Mouse (Mus musculus) stomach, embryonic 15.5 days (tissue): Measurements from ENCODE around the gene Slc24a3. TPM values are rescaled to one million over a fixed set of nuclear protein-coding genes. Genes with fewer than 3 reads are reported as not detected.

Experiments used
- ATAC-seq: fragments of 200-750 bp; cut with Nextera tagmentation; 2 replicates; pipeline ENCODE4 v1.8.0; 2017; ENCODE audit warnings: low read depth, moderate number of reproducible peaks, moderate TSS enrichment; ENCODE audit not compliant: insufficient read depth, low FRiP score
- H3K27ac ChIP-seq: fragments of 300-500 bp; sonication (generic); 2 replicates; pipeline ENCODE4 v1.5.1; 2015; ENCODE audit warnings: mild to moderate bottlenecking, inconsistent platforms
- H3K27me3 ChIP-seq: fragments of 300-500 bp; sonication (generic); replicated peaks from 2 replicates; pipeline ENCODE4 v1.6.1; 2015; ENCODE audit warnings: inconsistent platforms
- H3K36me3 ChIP-seq: fragments of 300-500 bp; sonication (generic); 2 replicates; pipeline ENCODE4 v1.6.1; 2015; ENCODE audit warnings: inconsistent platforms
- H3K4me1 ChIP-seq: fragments of 300-500 bp; sonication (generic); 2 replicates; pipeline ENCODE4 v1.6.1; 2015; ENCODE audit warnings: inconsistent platforms
- H3K4me2 ChIP-seq: fragments of 300-500 bp; sonication (generic); 2 replicates; pipeline ENCODE4 v1.6.1; 2015; ENCODE audit warnings: mild to moderate bottlenecking, inconsistent platforms
- H3K4me3 ChIP-seq: fragments of 300-500 bp; sonication (generic); replicated peaks from 2 replicates; pipeline ENCODE4 v1.5.1; 2015; ENCODE audit warnings: inconsistent platforms
- H3K9ac ChIP-seq: fragments of 300-500 bp; sonication (generic); 2 replicates; pipeline ENCODE4 v1.6.1; 2015; ENCODE audit warnings: inconsistent platforms
- H3K9me3 ChIP-seq: fragments of 300-500 bp; sonication (generic); 2 replicates; pipeline ENCODE4 v1.6.1; 2016; ENCODE audit warnings: inconsistent platforms
- WGBS: fragments of 180-500 bp; shearing (Covaris S2); methylation state at CpG from one replicate; pipeline ENCODE4 v1.1.7; 2015; 5-methylcytosine and 5-hydroxymethylcytosine counted together
- polyA plus RNA-seq: library from polyadenylated mRNA; unstranded; fragments of >200 nt; fragmentation: Nextera tagmentation; extraction: Ambion mirVana; gene quantifications from 2 replicates; pipeline ENCODE4 v1.2.1, GENCODE M21; 2015

Gene Slc24a3
- polyA plus RNA-seq, 1 experiment from 2014 or later, result 5.4 TPM

DNA sequence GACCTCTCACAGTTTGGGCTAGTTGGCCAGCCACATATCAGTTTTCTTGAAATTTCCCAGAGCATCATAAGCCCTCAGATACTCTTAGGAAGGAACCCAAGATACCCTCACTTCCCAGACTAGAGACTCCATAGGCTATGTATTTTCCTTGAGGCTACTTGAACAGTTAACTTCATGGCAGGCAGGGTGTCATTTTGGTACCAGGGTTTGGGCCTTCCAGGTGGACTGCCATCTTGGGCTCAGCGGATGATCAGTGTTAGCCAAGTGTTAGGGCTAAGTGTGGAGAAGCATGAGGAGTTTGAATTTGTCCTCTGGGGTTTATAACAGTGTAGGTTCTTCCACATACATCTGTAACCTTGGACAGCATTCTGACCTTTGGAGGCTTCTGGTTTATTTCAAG lies 124.6 kb downstream of the Slc24a3 start:
- Histone ChIP-seq H3K36me3 (no peaks in the 10 kb centered on the region), H3K4me2 (no peak overlapping the region), H3K27ac (no peak overlapping the region), H3K9me3 (no peaks in the 10 kb centered on the region), H3K4me3 (no peak overlapping the region), H3K9ac (no peak overlapping the region), H3K4me1 (no peaks in the 10 kb centered on the region), H3K27me3 (no peaks in the 10 kb centered on the region)
- no peak for ATAC-seq
- 88% methylated on average over 1 of the region's 1 CpGs for WGBS

GRCm38 (mm10) chr2:145292816-145293215 lies 125.3 kb downstream of the Slc24a3 start:
- Histone ChIP-seq H3K27me3 (no peaks in the 10 kb centered on the region), H3K9ac (no peak overlapping the region), H3K27ac (no peak overlapping the region), H3K4me1 (no peaks in the 10 kb centered on the region), H3K9me3 (no peaks in the 10 kb centered on the region), H3K4me2 (no peak overlapping the region), H3K36me3 (no peaks in the 10 kb centered on the region), H3K4me3 (no peak overlapping the region)
- WGBS, result 27% methylated on average over 1 of the region's 1 CpGs
- ATAC-seq, result no peak

GRCm38 (mm10) chr2:145296906-145297305 lies 129.4 kb downstream of the Slc24a3 start:
- no peaks in the 10 kb centered on the region for H3K36me3 ChIP-seq
- H3K4me3 ChIP-seq, result no peak overlapping the region
- no peak overlapping the region for H3K4me2 ChIP-seq
- H3K9ac ChIP-seq, result no peak overlapping the region
- ATAC-seq, result no peak
- 75% methylated on average over 1 of the region's 1 CpGs for WGBS
- H3K27me3 ChIP-seq, result no peaks in the 10 kb centered on the region
- no peaks in the 10 kb centered on the region for H3K4me1 ChIP-seq
- H3K27ac ChIP-seq, result no peak overlapping the region
- no peaks in the 10 kb centered on the region for H3K9me3 ChIP-seq

DNA sequence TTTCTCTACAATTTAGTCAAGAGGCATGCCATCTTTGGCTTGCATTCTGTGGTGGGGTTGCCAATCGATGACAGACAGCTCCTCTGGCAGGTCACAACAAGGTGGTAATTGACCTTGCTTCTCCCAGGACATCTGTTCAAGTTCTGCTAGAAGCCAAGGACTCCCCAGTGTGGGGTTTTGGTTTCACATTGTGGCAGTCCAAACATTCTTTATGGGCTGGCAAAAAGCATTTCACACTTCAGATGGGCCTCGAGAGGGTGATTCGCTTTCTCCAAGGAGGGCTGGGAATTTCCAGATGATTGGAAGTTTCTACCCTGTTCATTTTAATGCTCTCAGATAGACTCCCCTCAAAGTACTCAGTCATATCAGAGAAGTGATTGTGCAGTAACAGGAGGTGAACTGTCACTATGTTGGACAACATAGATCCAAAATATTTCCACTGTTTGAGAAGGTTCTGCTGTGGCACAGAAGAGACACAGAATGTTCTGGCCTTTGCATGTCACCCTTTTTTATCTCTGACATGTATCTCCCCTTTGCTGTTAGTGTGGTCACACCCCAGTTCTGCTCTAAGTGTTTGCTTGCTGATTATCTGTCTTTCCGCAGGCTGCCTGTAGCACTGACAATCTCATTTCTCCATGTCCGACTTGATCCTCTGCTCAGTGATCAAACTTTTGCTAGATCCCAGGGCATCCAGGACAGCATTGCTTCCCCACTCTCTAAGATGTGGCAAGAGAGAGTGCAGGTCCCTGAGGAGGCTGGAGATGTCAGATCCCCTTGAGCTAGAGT lies 132.6 kb downstream of the Slc24a3 start:
- Histone ChIP-seq H3K36me3 (no peaks in the 10 kb centered on the region), H3K27ac (no peak overlapping the region), H3K4me1 (no peaks in the 10 kb centered on the region), H3K9me3 (no peaks in the 10 kb centered on the region), H3K4me3 (no peak overlapping the region), H3K4me2 (no peak overlapping the region), H3K9ac (no peak overlapping the region), H3K27me3 (no peaks in the 10 kb centered on the region)
- no peak for ATAC-seq
- 73% methylated on average over 5 of the region's 5 CpGs for WGBS

DNA sequence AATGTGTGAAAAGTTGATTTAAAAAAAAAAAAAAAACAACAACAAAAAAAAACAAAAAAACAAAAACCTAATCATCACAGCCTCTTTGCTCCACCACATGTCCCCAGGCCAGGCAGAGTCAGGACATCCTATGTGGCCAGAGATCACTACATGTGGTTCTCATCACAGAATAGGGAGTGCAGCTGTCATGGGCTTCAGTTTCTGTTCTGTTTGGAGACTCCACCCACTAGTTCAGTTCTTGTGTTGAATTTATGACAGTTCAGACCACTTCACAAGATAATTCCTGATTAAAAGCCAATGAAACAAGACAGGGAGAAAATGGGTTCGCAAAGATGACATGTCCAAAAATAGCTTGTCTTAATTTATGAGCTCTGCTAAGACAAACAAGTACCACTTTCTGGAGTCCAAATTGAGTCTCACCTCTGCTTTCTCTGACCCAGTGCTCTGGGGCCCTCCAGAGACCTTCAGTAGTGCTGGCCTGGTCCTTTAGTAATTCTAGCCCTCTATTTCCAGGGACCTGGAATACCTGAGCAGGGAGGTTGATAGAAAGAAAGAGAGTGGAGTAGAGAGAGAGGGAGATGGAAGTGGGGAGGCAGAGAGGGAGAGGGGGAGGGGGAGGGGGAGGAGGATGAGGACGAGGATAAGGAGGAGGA lies 139.8 kb downstream of the Slc24a3 start:
- H3K36me3 ChIP-seq, result no peaks in the 10 kb centered on the region
- H3K9me3 ChIP-seq, result no peaks in the 10 kb centered on the region
- ATAC-seq, result no peak
- H3K4me1 ChIP-seq, result no peaks in the 10 kb centered on the region
- H3K4me2 ChIP-seq, result no peak overlapping the region
- no peaks in the 10 kb centered on the region for H3K27me3 ChIP-seq
- H3K9ac ChIP-seq, result no peak overlapping the region
- no peak overlapping the region for H3K27ac ChIP-seq
- no peak overlapping the region for H3K4me3 ChIP-seq
- WGBS, result 27% methylated on average over 2 of the region's 2 CpGs

GRCm38 (mm10) chr2:145318916-145319315 lies 151.4 kb downstream of the Slc24a3 start:
- no peak overlapping the region for H3K4me2 ChIP-seq

GRCm38 (mm10) chr2:145321287-145321686 lies 153.7 kb downstream of the Slc24a3 start:
- no peaks in the 10 kb centered on the region for H3K27me3 ChIP-seq
- no peak for ATAC-seq

More at GRCm38 (mm10) chr2:145318916-145319315, 151.4 kb downstream of the Slc24a3 start:
- no peak for ATAC-seq
- Histone ChIP-seq H3K27me3 (no peaks in the 10 kb centered on the region), H3K4me1 (no peaks in the 10 kb centered on the region), H3K27ac (no peak overlapping the region), H3K4me3 (no peak overlapping the region), H3K36me3 (no peaks in the 10 kb centered on the region), H3K9ac (no peak overlapping the region), H3K9me3 (no peaks in the 10 kb centered on the region)
- WGBS, result 33% methylated on average over 2 of the region's 2 CpGs

GRCm38 (mm10) chr2:145321755-145322154 lies 154.2 kb downstream of the Slc24a3 start:
- Histone ChIP-seq H3K36me3 (no peaks in the 10 kb centered on the region), H3K4me1 (no peaks in the 10 kb centered on the region), H3K27me3 (no peaks in the 10 kb centered on the region), H3K4me2 (no peak overlapping the region), H3K4me3 (no peak overlapping the region), H3K9me3 (no peaks in the 10 kb centered on the region), H3K27ac (no peak overlapping the region), H3K9ac (no peak overlapping the region)
- no peak for ATAC-seq

More at GRCm38 (mm10) chr2:145321287-145321686, 153.7 kb downstream of the Slc24a3 start:
- no peaks in the 10 kb centered on the region for H3K4me1 ChIP-seq
- no peak overlapping the region for H3K4me3 ChIP-seq
- no peak overlapping the region for H3K9ac ChIP-seq
- no peak overlapping the region for H3K4me2 ChIP-seq
- H3K36me3 ChIP-seq, result no peaks in the 10 kb centered on the region
- H3K27ac ChIP-seq, result no peak overlapping the region
- no peaks in the 10 kb centered on the region for H3K9me3 ChIP-seq
- WGBS, result 87% methylated on average over 3 of the region's 3 CpGs

- Histone ChIP-seq H3K4me1 (no peaks in the 10 kb centered on the region), H3K9me3 (no peaks in the 10 kb centered on the region), H3K27me3 (no peaks in the 10 kb centered on the region), H3K4me3 (no peak overlapping the region), H3K27ac (no peak overlapping the region), H3K4me2 (no peak overlapping the region), H3K9ac (no peak overlapping the region), H3K36me3 (no peaks in the 10 kb centered on the region)
- WGBS, result 24% methylated on average over 3 of the region's 3 CpGs
- ATAC-seq, result no peak
Measured at GRCm38 (mm10) chr2:145324477-145324876, 156.9 kb downstream of the Slc24a3 start.

GRCm38 (mm10) chr2:145325852-145326251 lies 158.3 kb downstream of the Slc24a3 start:
- Histone ChIP-seq H3K4me2 (no peak overlapping the region), H3K9ac (no peak overlapping the region), H3K27me3 (no peaks in the 10 kb centered on the region), H3K9me3 (no peaks in the 10 kb centered on the region), H3K36me3 (no peaks in the 10 kb centered on the region), H3K4me1 (no peaks in the 10 kb centered on the region), H3K4me3 (no peak overlapping the region), H3K27ac (no peak overlapping the region)
- WGBS, result 77% methylated on average over 4 of the region's 4 CpGs
- no peak for ATAC-seq

- Histone ChIP-seq H3K36me3 (no peaks in the 10 kb centered on the region), H3K4me1 (no peaks in the 10 kb centered on the region), H3K27ac (no peak overlapping the region), H3K9me3 (no peaks in the 10 kb centered on the region), H3K27me3 (no peaks in the 10 kb centered on the region), H3K9ac (no peak overlapping the region), H3K4me3 (no peak overlapping the region), H3K4me2 (no peak overlapping the region)
- WGBS, result 68% methylated on average over 2 of the region's 2 CpGs
- ATAC-seq, result no peak
Measured at GRCm38 (mm10) chr2:145326544-145326943, 159.0 kb downstream of the Slc24a3 start.

GRCm38 (mm10) chr2:145329756-145330155 lies 162.2 kb downstream of the Slc24a3 start:
- no peaks in the 10 kb centered on the region for H3K27me3 ChIP-seq
- H3K36me3 ChIP-seq, result no peaks in the 10 kb centered on the region
- WGBS, result 65% methylated on average over 8 of the region's 8 CpGs
- H3K4me3 ChIP-seq, result no peak overlapping the region
- no peak overlapping the region for H3K9ac ChIP-seq
- no peaks in the 10 kb centered on the region for H3K9me3 ChIP-seq
- no peaks in the 10 kb centered on the region for H3K4me1 ChIP-seq
- ATAC-seq, result no peak
- H3K4me2 ChIP-seq, result no peak overlapping the region
- no peak overlapping the region for H3K27ac ChIP-seq
